Mouse (Mus musculus) limb, embryonic 14.5 days (tissue): ENCODE data around the gene Klf12. TPM values are rescaled to one million over a fixed set of nuclear protein-coding genes. Genes with fewer than 3 reads are reported as not detected.

Experiments used
- ATAC-seq: fragments of 200-750 bp; cut with Nextera tagmentation; 2 replicates; pipeline ENCODE4 v1.8.0; 2017; ENCODE audit warnings: low read depth, moderate number of reproducible peaks, moderate TSS enrichment; ENCODE audit not compliant: low FRiP score
- DNase-seq: peaks from one replicate; pipeline ENCODE4 v3.0.0-alpha.2; 2015; ENCODE audit warnings: low spot score
- H3K27ac ChIP-seq: fragments of 300-500 bp; sonication (generic); replicated peaks from 2 replicates; pipeline ENCODE4 v1.5.1; 2014; ENCODE audit warnings: low read depth, mild to moderate bottlenecking, low read length, moderate library complexity, mixed read lengths
- H3K27me3 ChIP-seq: fragments of 300-500 bp; sonication (generic); 2 replicates; pipeline ENCODE4 v1.6.1; 2014; ENCODE audit warnings: low read length, mixed read lengths; ENCODE audit not compliant: control insufficient read depth, insufficient read depth
- H3K36me3 ChIP-seq: fragments of 300-500 bp; sonication (generic); 2 replicates; pipeline ENCODE4 v1.6.1; 2014; ENCODE audit warnings: mild to moderate bottlenecking, low read length, moderate library complexity, mixed read lengths; ENCODE audit not compliant: control insufficient read depth, insufficient read depth
- H3K4me1 ChIP-seq: fragments of 300-500 bp; sonication (generic); 2 replicates; pipeline ENCODE4 v1.6.1; 2014; ENCODE audit warnings: antibody characterized with exemption, low read length, mixed read lengths; ENCODE audit not compliant: control insufficient read depth, insufficient read depth
- H3K4me2 ChIP-seq: fragments of 300-500 bp; sonication (generic); replicated peaks from 2 replicates; pipeline ENCODE4 v1.6.1; 2014; ENCODE audit warnings: low read depth, mild to moderate bottlenecking, low read length, moderate library complexity; ENCODE audit not compliant: severe bottlenecking
- H3K4me3 ChIP-seq: fragments of 300-500 bp; sonication (generic); replicated peaks from 2 replicates; pipeline ENCODE4 v1.5.1; 2014; ENCODE audit warnings: low read length
- H3K9ac ChIP-seq: fragments of 300-500 bp; sonication (generic); 2 replicates; pipeline ENCODE4 v1.6.1; 2014; ENCODE audit warnings: mild to moderate bottlenecking, low read depth, low read length, moderate library complexity; ENCODE audit not compliant: severe bottlenecking
- H3K9me3 ChIP-seq: fragments of 300-500 bp; sonication (generic); 2 replicates; pipeline ENCODE4 v1.6.1; 2016; ENCODE audit warnings: low read length; ENCODE audit not compliant: control insufficient read depth
- POLR2A ChIP-seq: fragments of 200-500 bp; IDR thresholded peaks from 2 replicates; pipeline ENCODE4 v1.8.0; 2012; ENCODE audit warnings: inconsistent platforms, mild to moderate bottlenecking, moderate library complexity, borderline replicate concordance; ENCODE audit not compliant: insufficient read depth, insufficient read length; ENCODE audit errors: extremely low read depth
- WGBS: fragments of 180-500 bp; shearing (Covaris S2); extraction: QIAGEN DNeasy Blood & Tissue Kit; methylation state at CpG from one replicate; pipeline ENCODE4 v1.1.7; 2014; 5-methylcytosine and 5-hydroxymethylcytosine counted together
- polyA plus RNA-seq, 2 experiments: library from polyadenylated mRNA; depleted of rRNA in 1 of 2; stranded (reverse) in 1 of 2; unstranded in 1 of 2; fragments of >200 nt; fragmentation: Nextera tagmentation in 1 of 2; extraction: Ambion mirVana in 1 of 2; gene quantifications; 2 replicates each; pipeline versions ENCODE4 v1.2.1 to v1.2.3; 2012 to 2014

Klf12 gene
- polyA plus RNA-seq, 2 experiments, result 23.7 to 32.0 TPM

- TF ChIP-seq POLR2A, result no peak
These were observed 164.6 kb downstream of the Klf12 start for GRCm38 (mm10) chr14:100119866-100120265.

GRCm38 (mm10) chr14:100113419-100113818 is 171.1 kb downstream of the Klf12 start:
- Histone ChIP-seq H3K36me3 (peaks cover 12% of the 10 kb centered on the region; the same call in 1 of the 2 replicates), H3K27me3 (no peaks in the 10 kb centered on the region), H3K9ac (no peak overlapping the region), H3K4me3 (no peak overlapping the region), H3K9me3 (no peaks in the 10 kb centered on the region), H3K4me2 (no peak overlapping the region), H3K4me1 (peaks cover 15% of the 10 kb centered on the region), H3K27ac (no peak overlapping the region)
- ATAC-seq (no peak), DNase-seq (no peak)
- 28% methylated on average over 6 of the region's 6 CpGs for WGBS
- TF ChIP-seq POLR2A, result no peak

More at GRCm38 (mm10) chr14:100119866-100120265, 164.6 kb downstream of the Klf12 start:
- H3K4me1 ChIP-seq, result no peaks in the 10 kb centered on the region
- H3K4me3 ChIP-seq, result no peak overlapping the region
- H3K9ac ChIP-seq, result no peak overlapping the region
- no peaks in the 10 kb centered on the region for H3K27me3 ChIP-seq
- H3K4me2 ChIP-seq, result no peak overlapping the region
- DNase-seq (no peak), ATAC-seq (no peak)
- H3K27ac ChIP-seq, result no peak overlapping the region
- 81% methylated on average over 3 of the region's 3 CpGs for WGBS
- H3K36me3 ChIP-seq, result no peaks in the 10 kb centered on the region
- no peaks in the 10 kb centered on the region for H3K9me3 ChIP-seq

GRCm38 (mm10) chr14:100111735-100112134 is 172.7 kb downstream of the Klf12 start:
- WGBS, result 10% methylated on average over 1 of the region's 1 CpGs
- DNase-seq (no peak), ATAC-seq (no peak)
- Histone ChIP-seq H3K27me3 (no peaks in the 10 kb centered on the region), H3K27ac (no peak overlapping the region), H3K4me3 (no peak overlapping the region), H3K9me3 (no peaks in the 10 kb centered on the region), H3K4me1 (peaks cover 15% of the 10 kb centered on the region), H3K36me3 (peaks cover 13% of the 10 kb centered on the region; the same call in 1 of the 2 replicates), H3K9ac (no peak overlapping the region), H3K4me2 (no peak overlapping the region)
- no peak for TF ChIP-seq POLR2A

GRCm38 (mm10) chr14:100109563-100109962 is 174.9 kb downstream of the Klf12 start:
- Histone ChIP-seq H3K27ac (no peak overlapping the region), H3K4me2 (no peak overlapping the region), H3K27me3 (no peaks in the 10 kb centered on the region), H3K9me3 (no peaks in the 10 kb centered on the region), H3K4me3 (no peak overlapping the region), H3K9ac (no peak overlapping the region), H3K36me3 (peaks cover 17% of the 10 kb centered on the region; the same call in 1 of the 2 replicates), H3K4me1 (peaks cover 15% of the 10 kb centered on the region)
- no peak for DNase-seq
- TF ChIP-seq POLR2A, result no peak
- WGBS, result 39% methylated on average over 6 of the region's 6 CpGs
- no peak for ATAC-seq

- 85% methylated on average over 10 of the region's 10 CpGs for WGBS
- no peak overlapping the region for H3K9ac ChIP-seq
- TF ChIP-seq POLR2A, result no peak
These were observed 178.9 kb downstream of the Klf12 start for GRCm38 (mm10) chr14:100105570-100105969.

GRCm38 (mm10) chr14:100104818-100105217 is 179.7 kb downstream of the Klf12 start:
- Histone ChIP-seq H3K9ac (no peak overlapping the region), H3K27ac (no peak overlapping the region), H3K27me3 (no peaks in the 10 kb centered on the region), H3K4me1 (no peaks in the 10 kb centered on the region), H3K4me2 (no peak overlapping the region), H3K36me3 (peaks cover 17% of the 10 kb centered on the region; the same call in 1 of the 2 replicates), H3K4me3 (no peak overlapping the region), H3K9me3 (no peaks in the 10 kb centered on the region)
- DNase-seq (no peak), ATAC-seq (no peak)
- TF ChIP-seq POLR2A, result no peak
- 65% methylated on average over 12 of the region's 12 CpGs for WGBS

More at GRCm38 (mm10) chr14:100105570-100105969, 178.9 kb downstream of the Klf12 start:
- no peaks in the 10 kb centered on the region for H3K27me3 ChIP-seq
- no peak for ATAC-seq
- H3K9me3 ChIP-seq, result no peaks in the 10 kb centered on the region
- H3K4me2 ChIP-seq, result no peak overlapping the region
- H3K27ac ChIP-seq, result no peak overlapping the region
- no peak overlapping the region for H3K4me3 ChIP-seq
- no peak for DNase-seq
- H3K36me3 ChIP-seq, result peaks cover 17% of the 10 kb centered on the region; the same call in 1 of the 2 replicates
- no peaks in the 10 kb centered on the region for H3K4me1 ChIP-seq
